Mouse (Mus musculus) thymus, postnatal 0 days (tissue): ENCODE measurements around the gene Hspa1a. TPM values are rescaled to one million over a fixed set of nuclear protein-coding genes. Genes with fewer than 3 reads are reported as not detected.
"Not testable (repeated sequence)": the region's sequence is repeated elsewhere in the genome, so short reads cannot be mapped to it uniquely, and the experiment has no call there.

Experiments
- DNase-seq: peaks from one replicate; pipeline ENCODE4 v3.0.0-alpha.2; 2015; ENCODE audit warnings: low spot score
- polyA plus RNA-seq: library from polyadenylated mRNA; unstranded; fragments of >200 nt; fragmentation: Nextera tagmentation; extraction: Ambion mirVana; gene quantifications from 2 replicates; pipeline ENCODE4 v1.2.1, GENCODE M21; 2015

Gene Hspa1a
- polyA plus RNA-seq: 6.8 and 7.6 TPM in 2 replicates

GRCm38 (mm10) chr17:34972069-34972749 is at the start of gene Hspa1a, which contains the start of gene Hspa1l:
Gene Hspa1a, minus strand, starts transcription at chr17:34972156.
Gene Hspa1l, plus strand, starts transcription at chr17:34972703.
- DNase-seq: peak; percentile 60

- DNase-seq: peak; percentile 82
Observed at GRCm38 (mm10) chr17:35021163-35021808, 49.3 kb upstream of the Hspa1a start.

DNA sequence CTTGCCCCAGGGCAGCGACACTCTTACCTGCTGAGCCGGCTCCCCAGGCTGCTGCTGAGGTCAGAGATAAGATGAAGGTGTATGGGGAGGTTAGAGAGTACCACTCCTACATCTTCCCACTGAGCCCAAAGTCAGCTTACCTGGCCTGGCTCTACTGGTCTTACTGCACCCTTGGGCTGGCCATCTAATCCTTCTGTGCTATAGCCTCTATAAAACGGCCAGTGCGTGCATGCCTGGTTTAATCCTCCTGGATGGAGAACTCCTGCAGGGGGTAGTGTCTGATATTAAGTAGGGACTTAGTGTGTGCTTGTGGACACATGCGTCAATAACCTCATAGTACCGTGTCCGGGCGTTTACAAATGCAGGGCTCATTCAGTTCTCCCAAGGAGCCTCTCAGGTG is 48.6 kb upstream of the Hspa1a start:
- DNase-seq: no peak

DNA sequence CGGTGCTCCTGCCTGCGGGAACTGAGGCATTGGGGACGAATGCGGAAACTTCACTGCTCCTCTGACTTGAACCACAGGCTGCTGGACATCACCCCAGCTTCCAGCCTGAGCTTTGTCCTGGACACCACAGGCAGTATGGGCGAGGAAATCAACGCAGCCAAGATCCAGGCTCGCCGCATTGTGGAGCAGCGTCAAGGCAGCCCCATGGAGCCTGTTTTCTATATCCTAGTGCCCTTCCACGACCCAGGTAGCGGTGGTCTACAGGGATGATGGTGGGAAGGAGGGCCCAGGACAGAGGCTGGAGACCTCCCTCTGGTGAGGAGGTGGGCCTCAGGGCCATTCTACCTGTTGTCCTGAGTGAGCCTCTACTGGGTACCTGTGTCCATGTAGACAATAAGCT is 47.9 kb upstream of the Hspa1a start:
- no peak for DNase-seq

GRCm38 (mm10) chr17:35018171-35018570 is 46.2 kb upstream of the Hspa1a start:
- no peak for DNase-seq

- DNase-seq: no peak
Observed at GRCm38 (mm10) chr17:35017706-35018030, 45.7 kb upstream of the Hspa1a start.

DNA sequence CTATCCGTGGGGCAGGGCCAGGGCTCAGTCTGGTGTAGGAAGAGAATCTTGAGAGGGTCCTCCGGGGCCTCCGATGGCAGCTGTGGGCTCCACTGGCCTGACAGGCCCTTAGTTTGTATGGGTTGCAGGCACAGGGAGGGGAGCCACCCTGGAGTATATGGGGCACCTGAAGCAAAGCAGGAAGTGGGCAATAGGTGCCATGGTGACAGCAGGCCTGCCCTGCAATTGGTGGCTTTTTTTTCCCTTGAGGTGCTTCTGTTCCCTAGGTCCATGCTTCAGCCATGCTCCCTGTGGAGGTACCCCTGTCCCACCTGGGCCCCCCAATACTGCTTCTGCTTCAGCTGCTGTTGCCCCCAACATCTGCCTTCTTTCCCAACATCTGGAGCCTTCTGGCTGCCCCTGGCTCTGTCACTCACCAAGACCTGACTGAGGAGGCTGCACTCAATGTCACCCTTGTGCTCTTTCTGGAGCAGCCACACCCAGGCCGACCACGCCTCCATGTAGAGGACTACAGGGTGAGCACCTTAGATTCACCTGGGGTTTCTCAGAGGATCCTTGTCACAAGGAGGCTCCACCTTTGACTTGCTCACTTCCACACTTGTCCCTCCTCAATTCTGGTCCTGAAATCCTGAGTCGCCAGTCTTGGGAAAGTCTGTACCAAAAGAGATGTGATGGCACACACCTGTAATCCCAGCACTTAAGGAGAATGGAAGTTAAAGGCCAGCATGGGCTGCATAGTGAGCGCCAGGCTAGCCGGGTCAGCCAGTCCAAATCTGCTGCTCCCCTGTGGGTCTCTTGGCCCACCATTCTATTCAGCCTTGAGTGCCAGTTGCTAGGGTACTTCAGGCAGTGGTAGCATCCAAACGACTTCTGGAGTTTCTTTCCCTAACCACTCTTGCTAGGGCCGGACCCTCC is 45.1 kb upstream of the Hspa1a start:
- peak; percentile 48 for DNase-seq

GRCm38 (mm10) chr17:35016376-35016775 is 44.4 kb upstream of the Hspa1a start, which contains the start of gene Vwa7:
Gene Vwa7, plus strand, starts transcription at chr17:35016579.
- DNase-seq: no peak

DNA sequence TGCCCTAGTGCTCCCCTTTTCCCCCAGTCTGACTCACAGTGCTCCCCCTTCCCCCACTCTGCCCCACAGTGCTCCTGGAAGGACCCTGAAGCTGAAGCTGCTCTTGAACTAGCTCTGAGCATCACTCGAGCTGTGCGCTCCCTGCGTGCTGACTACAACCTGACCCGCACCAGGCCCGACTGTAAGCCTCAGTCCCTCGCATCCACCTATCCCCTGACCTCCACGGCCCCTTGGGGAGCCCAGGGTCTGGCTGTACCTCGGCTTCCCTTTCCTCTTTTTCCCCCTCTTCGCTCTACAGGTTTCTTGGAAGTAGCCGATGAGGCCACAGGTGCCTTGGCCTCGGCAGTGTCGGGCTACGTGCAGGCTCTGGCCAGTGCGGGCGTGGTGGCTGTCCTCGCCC is 43.3 kb upstream of the Hspa1a start:
- no peak for DNase-seq

DNA sequence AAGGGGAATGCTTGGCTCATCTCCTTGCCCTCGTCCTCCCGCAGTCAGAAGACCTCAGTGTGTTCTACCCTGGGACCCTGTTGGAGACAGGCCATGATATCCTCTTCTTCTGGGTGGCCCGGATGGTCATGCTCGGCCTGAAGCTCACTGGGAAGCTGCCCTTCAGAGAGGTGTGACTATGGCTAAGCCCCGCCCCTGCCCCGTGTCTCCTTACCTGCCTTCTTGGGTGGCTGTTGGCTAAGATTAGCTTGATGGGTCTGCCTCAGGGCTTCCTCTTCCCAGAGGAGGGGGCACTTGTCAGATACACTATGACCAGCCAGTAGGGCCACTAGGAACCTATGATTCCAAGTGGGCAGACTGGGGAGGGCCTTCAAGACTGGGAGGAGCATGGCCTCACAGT is 41.3 kb upstream of the Hspa1a start:
- no peak for DNase-seq

DNA sequence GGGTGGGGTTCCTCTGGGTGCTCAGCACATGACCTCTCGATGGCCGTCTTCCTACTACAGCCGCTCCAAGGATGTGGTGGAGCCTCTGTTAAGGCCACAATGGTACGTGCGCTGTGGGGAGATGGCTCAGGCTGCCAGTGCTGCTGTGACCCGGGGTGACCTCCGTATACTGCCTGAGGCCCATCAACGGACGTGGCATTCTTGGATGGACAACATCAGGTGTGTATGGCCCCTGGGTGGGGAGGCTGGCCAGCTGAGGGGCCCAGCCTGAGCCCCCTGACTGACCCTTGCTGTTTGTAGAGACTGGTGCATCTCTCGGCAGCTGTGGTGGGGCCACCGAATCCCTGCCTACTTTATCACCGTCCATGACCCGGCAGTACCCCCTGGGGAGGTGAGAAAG is 40.5 kb upstream of the Hspa1a start:
- DNase-seq: no peak

DNA sequence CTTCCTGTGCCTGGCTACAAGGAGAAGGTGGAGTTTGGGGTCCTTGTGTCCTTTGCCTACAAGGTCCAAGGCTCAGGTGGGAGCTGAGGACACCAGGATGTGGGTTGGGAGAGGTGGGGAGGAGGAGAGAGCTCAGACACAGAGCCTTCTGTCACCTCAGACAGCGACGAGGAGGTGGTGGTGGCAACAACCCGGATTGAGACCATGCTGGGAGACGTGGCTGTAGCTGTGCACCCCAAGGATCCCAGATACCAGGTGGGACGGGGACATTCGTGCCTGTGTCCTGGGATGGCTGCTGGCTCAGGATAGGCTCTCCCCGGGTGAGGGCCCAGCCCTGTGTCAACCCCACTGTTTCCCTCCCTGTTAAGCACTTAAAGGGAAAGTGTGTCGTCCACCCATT is 39.5 kb upstream of the Hspa1a start:
- DNase-seq: no peak

GRCm38 (mm10) chr17:35009586-35009985 is 37.6 kb upstream of the Hspa1a start:
- no peak for DNase-seq

GRCm38 (mm10) chr17:35007387-35007991 is 35.5 kb upstream of the Hspa1a start:
- DNase-seq: no peak

DNA sequence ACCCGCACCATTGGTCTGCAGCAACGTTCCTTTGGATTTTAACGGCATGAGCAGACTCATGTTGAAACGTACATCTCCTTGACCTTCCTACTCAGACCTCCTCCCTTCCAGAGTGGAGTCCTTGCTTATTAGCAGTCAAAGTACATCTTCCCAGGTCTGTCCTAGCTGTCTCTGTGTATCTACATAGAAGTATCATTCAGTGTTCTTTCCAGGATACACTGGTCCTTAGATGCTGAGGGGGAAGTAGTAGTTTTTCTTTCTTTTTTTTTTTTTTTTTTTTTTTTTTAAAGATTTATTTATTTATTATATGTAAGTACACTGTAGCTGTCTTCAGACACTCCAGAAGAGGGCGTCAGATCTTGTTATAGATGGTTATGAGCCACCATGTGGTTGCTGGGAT is 33.9 kb upstream of the Hspa1a start:
- not testable (repeated sequence) for DNase-seq

GRCm38 (mm10) chr17:35005158-35005557 is 33.2 kb upstream of the Hspa1a start:
- no peak for DNase-seq

DNA sequence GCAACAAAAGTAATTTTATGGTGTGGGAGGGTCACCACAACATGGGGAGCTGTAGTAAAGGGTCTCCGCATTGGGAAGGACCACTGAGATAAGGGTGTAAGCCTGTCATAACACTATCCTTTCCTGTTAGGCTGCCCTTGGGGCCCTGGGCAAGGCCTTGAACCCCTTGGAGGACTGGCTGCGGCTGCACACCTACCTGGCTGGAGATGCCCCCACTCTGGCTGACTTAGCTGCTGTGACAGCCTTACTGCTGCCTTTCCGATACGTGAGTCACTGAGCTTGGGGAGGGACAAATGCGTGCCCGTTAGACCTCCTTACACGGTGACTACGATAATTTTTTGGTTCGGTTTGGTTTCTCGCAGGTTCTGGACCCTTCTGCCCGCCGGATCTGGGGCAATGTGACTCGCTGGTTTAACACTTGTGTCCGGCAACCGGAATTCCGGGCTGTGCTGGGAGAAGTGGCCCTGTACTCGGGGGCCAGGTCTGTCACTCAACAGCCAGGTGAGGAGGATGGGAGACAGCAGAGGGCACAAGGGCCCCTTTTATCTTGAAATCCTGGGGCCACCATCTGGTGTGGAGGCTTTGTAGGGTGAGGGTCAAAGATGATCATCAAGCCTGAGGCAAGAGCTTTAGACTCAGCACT is 32.2 kb upstream of the Hspa1a start:
- no peak for DNase-seq

DNA sequence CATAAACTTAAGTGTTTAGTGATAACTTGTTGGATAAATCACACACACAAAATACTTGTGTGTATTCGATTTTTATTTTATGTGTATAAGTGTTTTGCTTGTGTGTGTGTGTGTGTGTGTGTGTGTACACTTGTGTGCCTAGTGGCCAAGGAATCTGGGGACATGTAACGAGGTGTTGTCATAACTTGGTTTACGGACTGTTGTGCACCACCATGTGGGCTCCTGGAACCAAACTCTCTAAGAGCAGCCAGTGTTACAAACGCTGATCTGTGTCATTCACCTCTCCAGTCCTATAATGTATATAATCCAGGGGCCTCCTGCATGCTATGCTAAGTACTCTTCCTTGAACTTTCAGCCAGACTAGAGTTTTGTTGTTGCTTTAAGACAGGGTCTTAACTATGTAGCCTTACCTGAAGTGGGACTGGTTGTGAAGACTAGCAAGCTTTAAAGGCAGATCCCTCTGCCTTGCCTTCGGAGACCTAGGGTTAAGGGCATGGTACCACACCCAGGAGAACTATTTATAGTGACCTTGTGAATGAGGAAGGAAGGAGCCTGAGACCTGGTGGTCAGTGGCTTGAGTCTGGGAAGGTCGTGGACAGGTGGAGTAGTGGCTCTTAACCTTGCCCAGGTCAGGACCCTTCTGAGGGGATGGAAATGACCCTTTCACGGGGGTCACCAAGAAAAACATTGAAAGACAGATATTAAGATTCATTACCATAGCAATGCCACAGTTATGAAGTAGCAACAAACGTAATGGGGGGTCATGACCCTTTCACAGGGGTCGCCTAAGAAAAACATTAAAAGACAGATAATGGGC is 31.3 kb upstream of the Hspa1a start:
- DNase-seq: no peak

DNA sequence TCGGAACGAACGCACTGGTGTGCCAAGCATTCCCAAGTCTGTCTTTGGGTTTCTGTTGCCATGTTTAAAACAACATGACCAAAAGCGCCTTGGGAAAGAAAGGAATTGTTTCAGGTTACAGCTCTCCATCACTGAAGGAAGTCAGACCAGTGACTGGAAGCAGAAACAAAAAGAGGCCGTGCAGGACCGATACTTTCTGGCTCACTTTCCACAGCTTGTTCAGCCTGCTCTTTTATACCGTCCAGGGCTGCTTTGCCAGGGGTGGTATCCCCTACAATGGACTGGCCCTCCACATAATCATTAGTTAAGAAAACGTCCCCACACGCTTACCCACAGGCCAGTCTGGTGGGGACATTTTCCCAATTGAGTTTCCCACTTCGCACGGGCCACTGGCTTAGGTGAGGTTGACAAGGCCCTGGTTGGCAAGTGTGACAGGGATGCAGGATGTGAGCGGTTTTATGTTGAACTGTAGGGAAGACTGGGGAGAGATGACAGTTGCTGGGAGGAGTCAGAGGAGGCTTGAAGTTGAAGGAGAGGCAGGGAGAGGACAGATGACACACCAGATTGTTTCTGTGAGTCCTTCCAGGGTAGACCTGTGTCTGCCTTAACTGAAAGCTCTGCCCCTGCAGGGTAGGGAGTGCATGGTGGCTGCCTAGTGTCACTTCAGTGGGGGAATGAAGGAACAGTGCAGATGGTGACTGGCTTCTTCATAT is 30.4 kb upstream of the Hspa1a start:
- DNase-seq: peak; percentile 35
